Mouse (Mus musculus) olfactory bulb, adult 2 months (tissue): ENCODE results near the gene Pfn3. TPM values are rescaled to one million over a fixed set of nuclear protein-coding genes. Genes with fewer than 3 reads are reported as not detected.
A peak's percentile ranks its signal among the peaks of the same experiment; 100 is the strongest.

Experiments used
- H3K27ac ChIP-seq: fragments of 200-500 bp; 2 replicates; pipeline ENCODE4 v1.5.1; 2012; ENCODE audit warnings: low read depth, low read length; ENCODE audit not compliant: insufficient read depth
- H3K4me1 ChIP-seq: fragments of 200-500 bp; 2 replicates; pipeline ENCODE4 v1.6.1; 2012; ENCODE audit warnings: low read length; ENCODE audit not compliant: control insufficient read depth, insufficient read depth
- H3K4me3 ChIP-seq: fragments of 200-500 bp; 2 replicates; pipeline ENCODE4 v1.5.1; 2012; ENCODE audit warnings: mild to moderate bottlenecking, low read depth, low read length, moderate library complexity; ENCODE audit not compliant: insufficient read depth
- CTCF ChIP-seq: fragments of 200-500 bp; IDR thresholded peaks from 2 replicates; pipeline ENCODE4 v1.5.1; 2012; ENCODE audit warnings: low read depth, mild to moderate bottlenecking, low read length, moderate library complexity; ENCODE audit not compliant: insufficient read depth
- POLR2A ChIP-seq: fragments of 200-500 bp; IDR thresholded peaks from 2 replicates; pipeline ENCODE4 v1.6.1; 2012; ENCODE audit warnings: mild to moderate bottlenecking, low read depth, low read length, moderate library complexity; ENCODE audit not compliant: insufficient read depth
- WGBS: fragments of 180-500 bp; shearing (Covaris S2); methylation state at CpG from one replicate; pipeline ENCODE4 v1.1.7; 2018; 5-methylcytosine and 5-hydroxymethylcytosine counted together
- polyA plus RNA-seq: library from polyadenylated mRNA; stranded (reverse); fragments of >200 nt; gene quantifications from 2 replicates; pipeline ENCODE4 v1.2.4, GENCODE M21; 2012; ENCODE audit warnings: low replicate concordance; ENCODE audit not compliant: missing spikeins, insufficient read depth, insufficient read length

Pfn3 gene
- polyA plus RNA-seq, 1 experiment, result not detected

GRCm38 (mm10) chr13:55431889-55432685 lies 17.1 kb upstream of the Pfn3 start:
- no peaks in the 10 kb centered on the region for H3K4me1 ChIP-seq
- TF ChIP-seq CTCF, result no peak
- no peak for TF ChIP-seq POLR2A
- H3K27ac ChIP-seq, result no peak overlapping the region
- H3K4me3 ChIP-seq, result no peak overlapping the region
- WGBS, result 75% methylated on average over 10 of the region's 10 CpGs

- 74% methylated on average over 2 of the region's 2 CpGs for WGBS
- Histone ChIP-seq H3K27ac (no peak overlapping the region), H3K4me3 (no peak overlapping the region), H3K4me1 (no peaks in the 10 kb centered on the region)
- no peak for TF ChIP-seq POLR2A
- TF ChIP-seq CTCF, result no peak
Observed at GRCm38 (mm10) chr13:55430566-55430965, 15.5 kb upstream of the Pfn3 start.

- TF ChIP-seq CTCF, result no peak
- no peak for TF ChIP-seq POLR2A
- WGBS, result 82% methylated on average over 12 of the region's 12 CpGs
- no peak overlapping the region for H3K27ac ChIP-seq
- H3K4me1 ChIP-seq, result no peaks in the 10 kb centered on the region
- no peak overlapping the region for H3K4me3 ChIP-seq
Observed at GRCm38 (mm10) chr13:55429226-55429888, 14.3 kb upstream of the Pfn3 start.

- 93% methylated on average over 10 of the region's 10 CpGs for WGBS
- H3K4me1 ChIP-seq, result peaks cover 3% of the 10 kb centered on the region
- no peak within 1 kb of the TSS for H3K4me3 ChIP-seq
- TF ChIP-seq CTCF, result no peak
- no peak for TF ChIP-seq POLR2A
- H3K27ac ChIP-seq, result no peak within 1 kb of the TSS
Observed at GRCm38 (mm10) chr13:55426613-55427012, 11.6 kb upstream of the Pfn3 start, which contains the start of gene F12. Gene F12 (minus strand): TSS chr13:55426793.

GRCm38 (mm10) chr13:55420933-55421800 lies 6.1 kb upstream of the Pfn3 start:
- TF ChIP-seq CTCF (peak; percentile 61), POLR2A (no peak)
- Histone ChIP-seq H3K27ac (no peak overlapping the region), H3K4me1 (peaks cover 24% of the 10 kb centered on the region), H3K4me3 (peak overlapping the region; percentile 41)
- WGBS, result 13% methylated on average over 35 of the region's 35 CpGs

- Histone ChIP-seq H3K27ac (no peak overlapping the region), H3K4me3 (no peak overlapping the region), H3K4me1 (peaks cover 24% of the 10 kb centered on the region)
- TF ChIP-seq POLR2A (no peak), CTCF (no peak)
- 49% methylated on average over 51 of the region's 51 CpGs for WGBS
Observed at GRCm38 (mm10) chr13:55420018-55420932, 5.2 kb upstream of the Pfn3 start.

GRCm38 (mm10) chr13:55419142-55419541 lies 4.1 kb upstream of the Pfn3 start:
- Histone ChIP-seq H3K27ac (no peak overlapping the region), H3K4me3 (no peak overlapping the region), H3K4me1 (peaks cover 31% of the 10 kb centered on the region)
- no peak for TF ChIP-seq CTCF
- no peak for TF ChIP-seq POLR2A
- WGBS, result 82% methylated on average over 5 of the region's 5 CpGs

GRCm38 (mm10) chr13:55418004-55418403 lies 3.0 kb upstream of the Pfn3 start:
- H3K4me1 ChIP-seq, result peaks cover 31% of the 10 kb centered on the region
- TF ChIP-seq CTCF (peak; percentile 76; the same call in 1 of the 2 replicates), POLR2A (no peak)
- 9% methylated on average over 12 of the region's 12 CpGs for WGBS
- H3K27ac ChIP-seq, result no peak overlapping the region
- peak overlapping the region; percentile 36 for H3K4me3 ChIP-seq

GRCm38 (mm10) chr13:55413333-55413732 lies 1.7 kb downstream of the Pfn3 start:
- TF ChIP-seq CTCF (no peak), POLR2A (no peak)
- no peak overlapping the region for H3K4me3 ChIP-seq
- H3K27ac ChIP-seq, result no peak overlapping the region
- H3K4me1 ChIP-seq, result peaks cover 10% of the 10 kb centered on the region
- WGBS, result 87% methylated on average over 12 of the region's 12 CpGs
